Mouse (Mus musculus): ENCODE results near the gene Npr1.

GRCm38 (mm10) chr3:90432348-90432747, 33.3 kb downstream of the Npr1 start:
- TF ChIP-seq CTCF (IDR thresholded peaks at IDR 0.05; ENCODE audit: extremely low read depth, insufficient read depth, insufficient read length, insufficient replicate concordance), result no peak
- no peak for TF ChIP-seq POLR2A (IDR thresholded peaks at IDR 0.05; ENCODE audit: low read depth, low read length)

Measured in spleen, adult 2 months (tissue).